Mouse (Mus musculus) limb, embryonic 15.5 days (tissue): ENCODE measurements around the gene Smyd5. TPM values are rescaled to one million over a fixed set of nuclear protein-coding genes. Genes with fewer than 3 reads are reported as not detected.
A peak's percentile ranks its signal among the peaks of the same experiment; 100 is the strongest.

Experiments
- ATAC-seq: fragments of 200-750 bp; cut with Nextera tagmentation; 2 replicates; pipeline ENCODE4 v1.8.0; 2017; ENCODE audit warnings: low read depth, moderate TSS enrichment; ENCODE audit not compliant: insufficient number of reproducible peaks, low FRiP score, low TSS enrichment
- H3K27ac ChIP-seq: fragments of 300-500 bp; sonication (generic); 2 replicates; pipeline ENCODE4 v1.5.1; 2015; ENCODE audit warnings: moderate library complexity, mild to moderate bottlenecking, inconsistent platforms
- H3K27me3 ChIP-seq: fragments of 300-500 bp; sonication (generic); 2 replicates; pipeline ENCODE4 v1.6.1; 2015; ENCODE audit warnings: inconsistent platforms
- H3K36me3 ChIP-seq: fragments of 300-500 bp; sonication (generic); 2 replicates; pipeline ENCODE4 v1.6.1; 2015; ENCODE audit warnings: inconsistent platforms
- H3K4me1 ChIP-seq: fragments of 300-500 bp; sonication (generic); 2 replicates; pipeline ENCODE4 v1.6.1; 2015; ENCODE audit warnings: inconsistent platforms
- H3K4me2 ChIP-seq: fragments of 300-500 bp; sonication (generic); 2 replicates; pipeline ENCODE4 v1.6.1; 2015; ENCODE audit warnings: mild to moderate bottlenecking, inconsistent platforms
- H3K4me3 ChIP-seq: fragments of 300-500 bp; sonication (generic); 2 replicates; pipeline ENCODE4 v1.5.1; 2015; ENCODE audit warnings: mild to moderate bottlenecking, inconsistent platforms
- H3K9ac ChIP-seq: fragments of 300-500 bp; sonication (generic); 2 replicates; pipeline ENCODE4 v1.6.1; 2015; ENCODE audit warnings: inconsistent platforms
- H3K9me3 ChIP-seq: fragments of 300-500 bp; sonication (generic); 2 replicates; pipeline ENCODE4 v1.6.1; 2016; ENCODE audit warnings: inconsistent platforms
- WGBS: fragments of 180-500 bp; shearing (Covaris S2); methylation state at CpG from one replicate; pipeline ENCODE4 v1.1.7; 2015; 5-methylcytosine and 5-hydroxymethylcytosine counted together
- polyA plus RNA-seq: library from polyadenylated mRNA; unstranded; fragments of >200 nt; fragmentation: Nextera tagmentation; extraction: Ambion mirVana; gene quantifications from 2 replicates; pipeline ENCODE4 v1.2.1, GENCODE M21; 2015

Gene Smyd5
- 48.8 and 50.3 TPM in 2 replicates for polyA plus RNA-seq

- Histone ChIP-seq H3K4me3 (peak within 1 kb of the TSS; percentile 68), H3K36me3 (no peaks in the 10 kb centered on the region), H3K9ac (peak within 1 kb of the TSS; percentile 61), H3K4me1 (peaks cover 10% of the 10 kb centered on the region), H3K27me3 (no peaks in the 10 kb centered on the region), H3K4me2 (peak within 1 kb of the TSS; percentile 64), H3K9me3 (no peaks in the 10 kb centered on the region), H3K27ac (no peak within 1 kb of the TSS)
- peak; percentile 77 for ATAC-seq
- whole genome bisulfite sequencing, result under 1% methylated on average over 39 of the region's 39 CpGs
Observed at GRCm38 (mm10) chr6:85431842-85432431, at the start of gene Smyd5. Smyd5 (plus strand) TSS chr6:85431989.

- H3K4me1 ChIP-seq, result peaks cover 17% of the 10 kb centered on the region
- H3K27me3 ChIP-seq, result peaks cover 5% of the 10 kb centered on the region; the same call in 1 of the 2 replicates
- no peak overlapping the region for H3K4me3 ChIP-seq
- H3K27ac ChIP-seq, result no peak overlapping the region
- 73% methylated on average over 2 of the region's 2 CpGs for WGBS
- no peak overlapping the region for H3K4me2 ChIP-seq
- H3K9ac ChIP-seq, result no peak overlapping the region
- H3K9me3 ChIP-seq, result no peaks in the 10 kb centered on the region
- H3K36me3 ChIP-seq, result no peaks in the 10 kb centered on the region
- no peak for ATAC-seq
Observed at GRCm38 (mm10) chr6:85382791-85383190, 49.0 kb upstream of the Smyd5 start.

- no peaks in the 10 kb centered on the region for H3K9me3 ChIP-seq
- H3K36me3 ChIP-seq, result no peaks in the 10 kb centered on the region
- H3K4me1 ChIP-seq, result no peaks in the 10 kb centered on the region
- 75% methylated on average over 5 of the region's 5 CpGs for WGBS
- H3K9ac ChIP-seq, result no peak overlapping the region
- ATAC-seq, result no peak
- no peak overlapping the region for H3K27ac ChIP-seq
- H3K4me3 ChIP-seq, result no peak overlapping the region
- peaks cover 5% of the 10 kb centered on the region; the same call in 1 of the 2 replicates for H3K27me3 ChIP-seq
- H3K4me2 ChIP-seq, result no peak overlapping the region
Observed at GRCm38 (mm10) chr6:85388608-85389007, 43.2 kb upstream of the Smyd5 start.

- Histone ChIP-seq H3K4me1 (no peaks in the 10 kb centered on the region), H3K27ac (no peak overlapping the region), H3K9me3 (no peaks in the 10 kb centered on the region), H3K27me3 (no peaks in the 10 kb centered on the region), H3K9ac (no peak overlapping the region), H3K4me3 (no peak overlapping the region), H3K4me2 (no peak overlapping the region), H3K36me3 (no peaks in the 10 kb centered on the region)
- no peak for ATAC-seq
- 23% methylated on average over 7 of the region's 7 CpGs for WGBS
Observed at GRCm38 (mm10) chr6:85391803-85392202, 40.0 kb upstream of the Smyd5 start.

GRCm38 (mm10) chr6:85395360-85395759 is 36.4 kb upstream of the Smyd5 start:
- no peaks in the 10 kb centered on the region for H3K9me3 ChIP-seq
- H3K27me3 ChIP-seq, result no peaks in the 10 kb centered on the region
- no peak overlapping the region for H3K27ac ChIP-seq
- no peaks in the 10 kb centered on the region for H3K36me3 ChIP-seq
- H3K9ac ChIP-seq, result no peak overlapping the region
- H3K4me3 ChIP-seq, result no peak overlapping the region
- ATAC-seq, result no peak
- 81% methylated on average over 2 of the region's 2 CpGs for WGBS
- H3K4me2 ChIP-seq, result no peak overlapping the region
- H3K4me1 ChIP-seq, result no peaks in the 10 kb centered on the region

- H3K4me2 ChIP-seq, result no peak overlapping the region
- no peak overlapping the region for H3K9ac ChIP-seq
- H3K4me3 ChIP-seq, result no peak overlapping the region
- no peaks in the 10 kb centered on the region for H3K4me1 ChIP-seq
- 28% methylated on average over 1 of the region's 1 CpGs for WGBS
- ATAC-seq, result no peak
- no peaks in the 10 kb centered on the region for H3K27me3 ChIP-seq
- no peak overlapping the region for H3K27ac ChIP-seq
- no peaks in the 10 kb centered on the region for H3K9me3 ChIP-seq
- no peaks in the 10 kb centered on the region for H3K36me3 ChIP-seq
Observed at GRCm38 (mm10) chr6:85397165-85397564, 34.6 kb upstream of the Smyd5 start.

- WGBS, result 22% methylated on average over 5 of the region's 5 CpGs
- no peaks in the 10 kb centered on the region for H3K4me1 ChIP-seq
- H3K27me3 ChIP-seq, result 0 out of 2 replicates have a peak, but pooled peaks cover 5% of the 10 kb centered on the region
- H3K4me3 ChIP-seq, result no peak overlapping the region
- H3K9ac ChIP-seq, result no peak overlapping the region
- no peaks in the 10 kb centered on the region for H3K9me3 ChIP-seq
- no peak overlapping the region for H3K27ac ChIP-seq
- H3K4me2 ChIP-seq, result no peak overlapping the region
- H3K36me3 ChIP-seq, result no peaks in the 10 kb centered on the region
- no peak for ATAC-seq
Observed at GRCm38 (mm10) chr6:85399715-85400114, 32.1 kb upstream of the Smyd5 start.

- no peak overlapping the region for H3K27ac ChIP-seq
- H3K9me3 ChIP-seq, result no peaks in the 10 kb centered on the region
- ATAC-seq, result no peak
- no peaks in the 10 kb centered on the region for H3K36me3 ChIP-seq
- H3K4me3 ChIP-seq, result no peak overlapping the region
- H3K4me2 ChIP-seq, result no peak overlapping the region
- 38% methylated on average over 2 of the region's 2 CpGs for WGBS
- peaks cover 17% of the 10 kb centered on the region for H3K27me3 ChIP-seq
- no peak overlapping the region for H3K9ac ChIP-seq
- no peaks in the 10 kb centered on the region for H3K4me1 ChIP-seq
Observed at GRCm38 (mm10) chr6:85402613-85403012, 29.2 kb upstream of the Smyd5 start.

GRCm38 (mm10) chr6:85403039-85403438 is 28.8 kb upstream of the Smyd5 start:
- 77% methylated on average over 10 of the region's 10 CpGs for WGBS
- no peaks in the 10 kb centered on the region for H3K4me1 ChIP-seq
- no peak overlapping the region for H3K27ac ChIP-seq
- ATAC-seq, result no peak
- H3K9me3 ChIP-seq, result no peaks in the 10 kb centered on the region
- H3K36me3 ChIP-seq, result no peaks in the 10 kb centered on the region
- H3K9ac ChIP-seq, result no peak overlapping the region
- no peak overlapping the region for H3K4me2 ChIP-seq
- H3K27me3 ChIP-seq, result peaks cover 21% of the 10 kb centered on the region
- H3K4me3 ChIP-seq, result no peak overlapping the region

- no peaks in the 10 kb centered on the region for H3K9me3 ChIP-seq
- H3K27me3 ChIP-seq, result peaks cover 47% of the 10 kb centered on the region
- peak overlapping the region; percentile 5; the same call in 1 of the 2 replicates for H3K4me3 ChIP-seq
- H3K27ac ChIP-seq, result no peak overlapping the region
- WGBS, result 4% methylated on average over 31 of the region's 31 CpGs
- H3K9ac ChIP-seq, result no peak overlapping the region
- no peak for ATAC-seq
- peaks cover 6% of the 10 kb centered on the region for H3K4me1 ChIP-seq
- no peaks in the 10 kb centered on the region for H3K36me3 ChIP-seq
- H3K4me2 ChIP-seq, result peak overlapping the region; percentile 24; the same call in 1 of the 2 replicates
Observed at GRCm38 (mm10) chr6:85409003-85409402, 22.8 kb upstream of the Smyd5 start.

- Histone ChIP-seq H3K36me3 (no peaks in the 10 kb centered on the region), H3K4me3 (no peak overlapping the region), H3K9ac (no peak overlapping the region), H3K27me3 (peaks cover 42% of the 10 kb centered on the region), H3K4me2 (no peak overlapping the region), H3K9me3 (no peaks in the 10 kb centered on the region), H3K4me1 (peaks cover 6% of the 10 kb centered on the region), H3K27ac (no peak overlapping the region)
- peak; percentile 63; the same call in 1 of the 2 replicates for ATAC-seq
- 12% methylated on average over 13 of the region's 13 CpGs for WGBS
Observed at GRCm38 (mm10) chr6:85410771-85411273, 21.0 kb upstream of the Smyd5 start.

GRCm38 (mm10) chr6:85415829-85416228 is 16.0 kb upstream of the Smyd5 start:
- Histone ChIP-seq H3K9me3 (no peaks in the 10 kb centered on the region), H3K27ac (no peak overlapping the region), H3K36me3 (no peaks in the 10 kb centered on the region), H3K4me1 (no peaks in the 10 kb centered on the region), H3K27me3 (no peaks in the 10 kb centered on the region), H3K9ac (no peak overlapping the region), H3K4me2 (no peak overlapping the region), H3K4me3 (no peak overlapping the region)
- 50% methylated on average over 3 of the region's 3 CpGs for WGBS
- ATAC-seq, result no peak
